Mouse (Mus musculus) lung, postnatal 10 days (tissue): Measurements from ENCODE around the gene Slc17a8.
A peak's percentile ranks its signal among the peaks of the same experiment; 100 is the strongest.
"Not testable (repeated sequence)": the region's sequence is repeated elsewhere in the genome, so short reads cannot be mapped to it uniquely, and the experiment has no call there.

Source experiments
- DNase-seq: peaks from one replicate; pipeline ENCODE4 v3.0.0; 2021

Slc17a8 gene

DNA sequence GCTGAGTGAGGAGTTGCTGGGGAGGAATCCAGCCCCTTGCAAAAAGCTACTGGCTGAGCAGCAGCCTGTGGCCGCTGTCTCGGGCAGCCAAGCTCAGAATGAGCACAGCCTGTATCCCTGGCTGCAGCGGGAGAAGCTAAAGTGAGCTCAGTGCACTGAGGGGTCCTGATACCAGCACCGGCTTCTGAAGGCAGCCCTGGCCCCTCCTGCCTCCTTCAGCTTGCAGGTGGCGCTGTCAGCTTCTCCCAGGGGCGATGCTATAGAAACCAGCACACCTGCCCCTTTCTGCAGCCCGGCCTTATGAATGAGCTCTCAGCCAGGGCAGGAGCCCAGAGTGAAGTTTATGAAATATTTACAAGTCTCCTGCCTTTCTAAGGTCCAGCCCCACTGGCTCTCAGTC, at the start of gene Slc17a8:
TSS of gene Slc17a8 (minus strand) at position 125 of the 400 bp plus-strand sequence.
- no peak for DNase-seq

DNA sequence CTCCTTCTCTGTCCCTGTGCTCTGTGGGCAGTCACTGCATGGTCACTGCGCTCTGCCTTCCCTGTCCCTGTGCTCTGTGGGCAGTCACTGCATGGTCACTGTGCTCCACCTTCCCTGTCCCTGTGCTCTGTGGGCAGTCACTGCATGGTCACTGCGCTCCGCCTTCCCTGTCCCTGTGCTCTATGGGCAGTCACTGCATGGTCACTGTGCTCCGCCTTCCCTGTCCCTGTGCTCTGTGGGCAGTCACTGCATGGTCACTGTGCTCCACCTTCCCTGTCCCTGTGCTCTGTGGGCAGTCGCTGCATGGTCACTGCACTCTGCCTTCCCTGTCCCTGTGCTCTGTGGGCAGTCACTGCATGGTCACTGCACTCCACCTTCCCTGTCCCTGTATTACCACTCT, 49.3 kb upstream of the Slc17a8 start:
- not testable (repeated sequence) for DNase-seq

DNA sequence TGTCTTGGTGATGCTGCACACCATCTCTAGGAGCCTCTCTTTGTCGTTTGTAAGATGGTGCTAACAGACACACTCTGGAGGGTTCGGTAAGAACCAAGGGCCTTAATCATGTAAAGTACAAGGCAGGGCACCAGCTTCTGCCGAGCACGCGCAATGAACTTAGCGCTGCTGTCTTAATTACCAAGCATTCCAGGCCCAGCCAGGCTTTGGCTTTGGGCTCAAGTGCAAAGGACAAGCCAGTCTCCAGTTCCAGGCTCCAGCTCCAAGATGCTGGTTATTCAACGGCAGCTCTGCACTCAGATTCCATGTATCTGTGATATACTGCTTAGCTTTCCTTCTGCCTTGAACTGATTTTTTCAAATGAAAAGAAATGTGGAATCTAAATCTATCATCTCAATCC, 46.5 kb upstream of the Slc17a8 start:
- DNase-seq: no peak

DNA sequence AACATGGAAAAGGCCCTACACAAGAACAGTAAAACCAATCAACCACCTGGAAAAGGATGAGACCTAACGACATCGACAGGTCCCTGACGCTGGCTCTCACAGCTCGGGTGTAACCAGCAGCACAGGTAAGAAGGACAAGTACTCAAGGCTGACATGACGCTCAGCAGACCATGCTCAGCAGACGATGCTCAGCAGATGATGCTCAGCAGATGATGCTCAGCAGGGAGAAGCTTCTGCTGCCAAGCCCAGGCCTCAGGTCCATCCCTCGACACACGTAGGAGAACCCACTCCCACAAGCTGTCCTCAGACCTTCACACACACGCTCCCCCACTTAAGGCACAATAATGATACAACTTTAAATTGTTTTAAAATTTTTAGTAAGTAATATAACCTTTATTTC, 44.6 kb upstream of the Slc17a8 start:
- no peak for DNase-seq

DNA sequence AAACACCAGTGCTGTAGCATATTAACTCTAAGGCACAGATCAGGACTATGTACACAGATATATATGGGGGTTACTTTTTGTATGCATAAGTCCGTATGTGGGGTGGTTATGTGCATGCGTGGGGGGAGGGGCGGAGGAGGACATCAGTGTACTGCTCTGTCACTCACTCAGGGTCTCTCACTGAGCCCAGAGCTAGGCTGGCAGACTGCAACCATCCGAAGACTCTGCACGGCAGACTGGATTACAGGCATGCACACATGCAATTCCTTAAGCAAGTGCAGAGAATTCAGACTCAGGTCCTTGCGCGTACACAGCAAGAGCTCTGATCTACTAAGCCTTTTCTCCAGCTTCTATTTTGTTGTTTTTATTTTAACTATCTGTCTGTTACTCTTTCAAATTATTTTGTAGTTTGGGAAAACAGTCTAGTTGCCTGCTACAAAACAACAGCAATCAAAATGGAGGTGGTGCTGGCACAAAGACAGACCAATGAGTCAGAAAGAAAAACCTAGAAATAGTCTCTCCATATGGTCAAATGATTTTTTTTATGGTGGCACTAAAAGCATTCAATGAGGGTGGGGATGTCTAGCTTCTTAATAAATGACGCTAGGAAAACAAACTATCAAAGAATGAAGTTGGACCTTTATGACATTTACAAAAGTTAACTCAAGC, 44.1 kb upstream of the Slc17a8 start:
- DNase-seq: no peak

DNA sequence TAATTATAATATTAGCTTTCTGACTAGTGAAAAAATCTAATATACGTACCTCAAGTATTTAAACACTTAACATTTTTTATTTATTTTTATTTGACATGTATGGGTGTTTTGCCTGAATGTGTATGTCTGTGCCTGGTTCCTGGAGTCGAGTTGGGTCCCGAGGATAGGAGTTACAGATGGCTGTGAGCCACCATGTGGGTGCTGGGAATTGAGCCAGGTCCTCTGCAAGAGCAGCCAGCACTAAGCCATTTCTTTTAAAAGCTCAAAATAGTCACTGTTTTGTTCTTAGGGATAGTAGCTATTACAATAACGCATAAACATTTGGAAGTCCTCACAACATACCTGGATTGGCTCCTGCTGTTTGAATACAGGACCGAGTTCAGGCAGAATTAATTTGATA, 35.3 kb upstream of the Slc17a8 start:
- DNase-seq: no peak

DNA sequence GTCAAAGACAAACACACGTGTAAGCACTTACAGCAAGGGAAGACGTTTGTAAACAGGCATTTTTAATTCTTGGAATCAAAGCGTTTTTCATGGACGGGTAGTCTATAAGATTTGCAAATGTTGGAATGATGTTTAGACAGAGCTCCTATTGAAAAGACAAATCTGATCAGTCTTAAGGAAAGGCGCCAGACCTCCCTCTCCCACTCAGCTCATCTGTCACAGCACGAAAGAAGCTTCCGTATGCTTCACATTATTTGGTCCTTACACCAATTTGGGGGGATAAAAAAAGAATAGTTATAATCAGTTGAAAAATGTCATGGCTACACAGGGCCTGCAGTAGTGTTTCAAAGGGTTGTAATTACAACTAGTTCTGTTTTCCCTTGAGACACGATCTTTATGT, 31.9 kb upstream of the Slc17a8 start:
- no peak for DNase-seq

DNA sequence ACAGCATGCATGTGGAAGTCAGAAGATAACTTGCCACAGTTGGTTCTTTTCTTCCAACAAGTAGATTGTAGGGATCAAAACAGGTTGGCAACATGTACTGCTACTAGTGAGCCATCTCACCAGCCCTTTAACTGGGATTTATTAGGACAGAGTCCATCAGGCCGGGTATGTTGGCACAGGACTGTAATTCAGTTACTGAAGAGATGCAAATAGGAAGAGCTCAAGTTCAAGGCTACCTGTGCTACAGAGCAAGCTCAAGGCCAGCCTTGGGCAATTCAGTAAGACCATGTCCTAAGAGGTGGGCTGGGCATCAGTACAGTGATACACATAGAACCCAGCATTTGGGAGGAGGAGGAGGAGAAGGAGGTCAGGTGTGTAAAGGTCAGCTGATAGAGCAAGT, 30.6 kb upstream of the Slc17a8 start:
- DNase-seq: no peak

DNA sequence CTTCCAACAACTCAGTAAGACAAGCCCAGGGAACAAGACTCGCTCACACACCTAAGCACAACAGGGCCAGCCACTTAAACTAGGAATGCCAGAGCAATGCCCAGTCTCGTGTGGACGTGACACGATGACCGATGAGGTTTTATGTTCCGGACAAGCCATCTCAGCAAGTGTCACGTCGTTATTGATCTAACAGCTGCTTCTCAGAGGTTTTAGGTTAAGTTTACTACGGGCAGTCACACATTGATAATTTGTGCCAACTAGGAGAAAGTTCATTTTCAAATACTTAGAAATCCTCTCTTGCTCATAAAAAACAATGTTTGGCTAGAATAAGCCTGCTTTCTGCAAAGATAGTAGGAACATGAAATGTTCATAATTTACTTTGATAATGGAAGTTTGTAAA, 25.9 kb upstream of the Slc17a8 start:
- no peak for DNase-seq

DNA sequence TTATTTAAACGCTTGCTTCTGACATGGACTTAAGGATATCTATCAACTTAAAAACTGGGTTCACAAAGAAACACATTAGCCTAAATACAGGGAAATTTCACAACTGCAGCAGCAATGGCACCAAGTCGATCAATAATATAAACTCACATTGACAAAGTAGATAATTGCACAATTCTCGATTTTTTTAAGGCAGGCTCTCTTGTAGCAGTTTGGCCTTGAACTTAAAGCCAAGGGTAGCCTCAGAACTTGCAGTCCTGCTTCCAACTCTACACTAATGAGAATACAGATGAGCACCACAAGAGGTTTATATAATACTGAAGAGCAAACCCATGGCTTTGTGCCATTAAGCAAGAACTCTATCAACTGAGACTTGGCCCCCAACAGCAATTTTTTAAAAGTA, 15.9 kb upstream of the Slc17a8 start:
- no peak for DNase-seq

DNA sequence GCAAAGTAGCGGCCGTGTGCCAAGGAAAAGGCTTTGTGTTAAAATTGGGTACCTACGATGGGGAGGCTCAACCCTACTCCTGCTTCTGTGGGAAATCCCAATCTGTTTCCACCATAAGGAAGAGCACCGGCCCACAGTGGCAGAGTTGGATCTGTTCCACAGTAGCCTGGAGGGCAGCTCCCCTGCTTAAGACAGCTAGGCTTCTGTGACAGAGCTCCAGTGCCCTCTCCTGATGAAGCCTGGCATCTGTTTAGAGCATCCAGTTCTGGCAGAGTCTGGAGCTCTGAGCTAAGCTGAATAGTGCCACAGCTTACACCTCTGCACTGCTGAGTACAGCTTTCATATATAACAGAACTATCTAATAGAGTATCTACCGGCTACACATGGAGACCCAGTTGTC, 14.0 kb upstream of the Slc17a8 start:
- no peak for DNase-seq

DNA sequence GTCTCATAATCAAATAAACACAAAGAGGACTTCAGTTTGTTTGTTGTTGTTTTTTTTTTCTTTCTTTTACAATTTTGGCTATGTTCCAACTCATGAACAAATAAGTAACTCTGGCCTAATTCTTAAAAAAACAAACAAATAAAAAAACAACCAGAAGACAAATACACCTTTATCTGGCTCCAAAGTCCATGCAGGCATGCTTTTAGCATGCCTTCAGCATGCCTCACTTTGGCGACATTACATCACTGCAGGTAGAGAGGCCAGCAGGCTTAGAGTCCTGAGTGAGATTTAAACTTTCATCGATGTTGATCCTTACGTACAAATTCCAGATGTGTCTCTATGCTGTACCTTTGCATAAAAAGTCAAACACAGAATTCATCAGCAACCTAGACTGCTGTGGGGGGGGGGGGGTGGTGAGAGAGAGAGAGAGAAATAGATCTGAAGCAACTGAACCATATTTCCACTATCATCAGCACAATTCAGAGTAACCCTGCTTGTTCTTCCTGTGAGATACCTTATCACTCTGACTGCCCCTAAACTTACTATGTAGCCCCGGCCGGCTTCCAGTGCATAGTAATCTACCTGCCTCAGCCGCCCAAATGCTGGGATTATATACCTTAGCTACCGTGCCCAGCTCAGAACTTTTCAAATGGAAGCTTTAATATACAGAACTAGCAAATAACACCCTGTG, 12.8 kb upstream of the Slc17a8 start:
- DNase-seq: no peak

DNA sequence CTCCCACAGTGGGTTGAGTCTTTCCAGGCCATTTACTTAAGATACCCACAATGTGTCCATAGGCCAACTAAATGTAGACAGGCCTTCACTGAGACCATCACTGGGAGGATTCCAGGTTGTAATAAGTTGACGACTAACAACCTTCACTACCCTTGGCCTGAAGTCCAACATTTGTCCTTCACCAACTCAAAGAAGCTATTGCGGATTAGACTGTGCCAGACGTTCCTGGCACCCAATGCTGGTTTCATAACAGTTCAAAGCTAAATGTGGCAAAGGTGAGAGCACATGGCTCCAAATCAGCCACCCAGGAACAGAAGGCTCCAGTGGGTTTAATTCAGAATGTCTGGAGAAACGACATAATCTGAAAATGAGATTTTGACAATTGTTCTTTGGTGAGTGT, 12.1 kb upstream of the Slc17a8 start:
- DNase-seq: no peak

DNA sequence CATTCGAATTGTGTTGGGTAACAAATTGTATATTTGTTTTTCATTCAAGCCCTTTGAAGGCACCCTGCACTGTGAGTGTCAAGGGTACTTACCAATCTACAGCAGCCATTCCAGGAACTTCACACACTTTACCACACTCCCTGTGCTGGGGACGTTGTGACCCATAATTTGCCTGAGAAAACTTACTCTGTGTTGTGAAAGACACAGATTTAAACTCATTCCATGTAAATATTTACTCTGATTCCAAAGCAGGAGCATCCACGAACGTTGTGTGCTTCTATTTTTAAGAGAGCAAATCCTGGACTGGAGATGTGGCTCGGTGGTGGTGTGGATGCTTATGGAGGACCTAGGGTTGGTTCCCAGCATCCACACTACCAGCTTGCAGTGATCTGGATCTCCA, 10.8 kb upstream of the Slc17a8 start:
- no peak for DNase-seq

DNA sequence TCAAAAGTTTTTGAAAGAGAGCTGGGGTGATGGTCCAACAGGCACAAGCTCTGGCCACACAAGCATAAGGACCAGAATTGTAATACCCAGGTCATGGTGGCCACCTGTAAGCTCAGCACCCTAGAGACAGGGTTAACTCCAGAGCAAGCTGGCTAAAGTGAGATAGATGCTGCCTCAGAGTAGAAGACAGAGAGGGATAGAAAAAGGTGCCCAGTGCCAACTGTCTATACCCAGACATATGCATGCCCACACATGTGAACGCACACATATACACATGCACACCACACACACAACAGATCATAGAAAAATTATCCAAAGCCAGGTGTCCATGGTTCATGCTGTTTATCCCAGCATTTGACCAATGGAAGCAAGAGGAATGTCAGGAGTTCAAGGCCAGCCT, 9.5 kb upstream of the Slc17a8 start:
- DNase-seq: no peak

DNA sequence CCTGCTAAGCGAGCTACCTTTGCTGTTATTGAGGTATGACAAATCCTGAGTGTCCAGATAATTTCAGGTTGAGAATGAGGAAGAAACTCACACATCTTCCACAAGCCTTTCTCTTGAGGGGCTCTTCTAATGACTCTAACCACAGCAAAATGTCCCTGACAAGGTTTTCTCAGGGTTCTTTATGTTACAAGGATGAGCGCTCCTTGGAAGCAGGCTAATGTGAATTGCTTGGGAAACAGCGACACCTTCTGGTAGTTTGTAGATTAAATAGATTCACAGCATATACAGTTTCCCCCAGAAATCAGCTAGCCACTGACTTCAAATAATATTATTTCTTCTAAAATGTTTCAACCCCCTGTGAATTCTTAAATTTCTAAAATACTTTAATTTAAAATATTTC, 9.0 kb upstream of the Slc17a8 start:
- peak; percentile 68 for DNase-seq

DNA sequence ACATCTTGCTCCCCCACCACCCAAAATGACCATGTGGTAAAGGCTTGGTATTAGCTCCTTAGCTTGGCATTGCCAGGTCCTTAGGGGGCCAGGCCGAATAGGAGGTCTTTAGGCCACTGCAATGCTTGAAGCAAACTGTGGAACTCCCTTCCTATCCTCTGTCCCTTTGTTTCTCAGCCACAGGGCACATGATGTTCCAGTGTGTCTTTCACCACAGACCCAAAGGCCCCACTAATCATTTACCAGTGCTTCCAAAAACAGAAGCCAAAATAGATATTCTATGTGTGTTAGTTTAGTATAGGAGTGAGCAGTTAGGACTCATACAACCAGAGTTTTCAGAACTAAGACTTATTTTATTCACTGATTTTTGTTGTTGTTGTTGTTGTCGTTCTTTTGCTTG, 5.7 kb upstream of the Slc17a8 start:
- DNase-seq: no peak

DNA sequence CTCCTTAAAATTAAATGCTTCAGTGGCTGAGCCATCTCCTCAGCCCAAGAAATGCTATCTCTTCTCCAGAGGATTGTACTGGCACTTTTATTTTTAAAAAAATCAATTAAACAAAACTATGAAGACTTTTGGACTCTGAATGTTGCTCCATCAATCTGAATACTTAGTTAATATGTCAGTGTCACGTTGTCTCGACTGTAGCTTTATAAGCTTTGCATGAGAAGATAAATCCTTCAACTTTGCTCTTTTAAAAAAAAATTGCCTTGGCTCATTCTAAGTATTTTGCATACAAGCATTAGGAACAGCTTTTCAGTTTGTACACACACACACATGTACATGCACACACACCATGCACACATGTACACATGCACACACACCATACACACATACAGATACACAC, 3.1 kb upstream of the Slc17a8 start:
- no peak for DNase-seq

DNA sequence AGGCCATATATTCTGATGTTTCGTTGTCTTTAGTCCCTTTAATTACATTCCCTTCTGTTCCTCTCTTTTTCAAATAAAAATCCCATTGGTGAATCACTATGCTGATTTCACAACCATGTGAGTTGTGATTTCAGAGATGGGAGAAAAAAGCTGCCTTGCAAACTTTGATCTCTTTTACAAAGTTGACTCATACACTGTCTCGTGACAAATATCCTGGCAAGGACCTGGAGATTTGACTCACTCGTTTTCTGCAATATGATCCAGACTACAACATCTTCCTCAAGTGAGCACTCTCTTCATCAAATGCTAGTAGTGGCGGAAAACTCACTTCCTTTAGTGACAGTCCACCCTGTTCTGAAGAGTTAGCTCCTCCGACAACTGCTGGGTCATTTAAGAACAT, 21.7 kb downstream of the Slc17a8 start:
- DNase-seq: peak; percentile 4

DNA sequence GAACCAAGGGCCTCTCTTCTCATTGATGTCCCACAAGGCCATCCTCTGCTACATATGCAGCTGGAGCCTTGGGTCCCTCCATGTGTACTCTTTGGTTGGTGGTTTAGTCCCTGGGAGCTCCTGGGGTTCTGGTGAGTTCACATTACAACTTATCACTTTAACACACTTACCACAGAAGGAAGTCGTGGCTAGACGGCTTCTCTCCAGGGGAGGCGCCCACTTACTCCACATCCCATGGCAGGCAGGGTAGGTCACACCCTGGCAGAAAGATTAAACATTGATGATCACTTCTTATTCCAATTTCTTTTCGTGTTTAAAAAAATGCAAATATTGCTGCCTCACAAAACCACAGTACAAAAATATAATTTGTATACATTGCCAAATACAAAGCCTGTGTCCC, 23.8 kb downstream of the Slc17a8 start:
- no peak for DNase-seq

DNA sequence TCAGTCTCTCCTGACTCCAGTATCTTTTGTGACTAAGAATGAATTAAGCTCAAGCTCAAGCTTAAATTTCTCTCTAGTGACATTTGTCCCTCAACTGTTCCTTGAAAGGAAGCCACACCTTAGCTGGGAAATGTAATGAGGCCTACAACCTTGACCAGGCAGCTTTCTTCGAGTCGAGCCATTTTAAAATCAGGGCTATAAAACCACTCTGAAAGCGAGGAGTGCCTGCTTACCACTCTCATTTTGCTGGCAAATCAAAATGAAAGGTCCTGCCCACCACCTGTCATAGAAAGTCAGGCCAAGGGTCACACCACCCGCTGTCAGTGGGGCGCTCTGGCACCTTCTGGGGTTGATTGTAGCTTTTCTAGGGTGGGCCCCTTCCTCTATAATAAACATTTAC, 25.1 kb downstream of the Slc17a8 start:
- DNase-seq: no peak

DNA sequence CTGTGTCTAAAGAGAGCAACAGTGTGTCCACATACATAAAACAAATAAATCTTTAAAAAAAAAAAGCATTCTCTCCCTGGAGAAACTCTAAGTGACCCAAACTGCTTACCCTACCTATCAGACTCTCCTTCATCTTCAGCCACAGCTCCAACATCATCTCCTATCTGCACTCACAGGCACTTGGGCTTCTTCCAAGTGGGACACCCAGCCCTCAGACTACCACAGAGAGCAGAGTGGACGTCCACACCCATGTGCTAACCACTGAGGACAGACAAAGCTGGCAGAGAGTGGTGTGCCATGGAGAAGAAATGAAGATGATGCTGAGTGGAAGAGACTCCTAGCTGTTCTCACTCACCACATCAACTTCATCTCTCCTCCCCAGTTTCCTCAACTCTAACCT, 25.5 kb downstream of the Slc17a8 start:
- DNase-seq: no peak

DNA sequence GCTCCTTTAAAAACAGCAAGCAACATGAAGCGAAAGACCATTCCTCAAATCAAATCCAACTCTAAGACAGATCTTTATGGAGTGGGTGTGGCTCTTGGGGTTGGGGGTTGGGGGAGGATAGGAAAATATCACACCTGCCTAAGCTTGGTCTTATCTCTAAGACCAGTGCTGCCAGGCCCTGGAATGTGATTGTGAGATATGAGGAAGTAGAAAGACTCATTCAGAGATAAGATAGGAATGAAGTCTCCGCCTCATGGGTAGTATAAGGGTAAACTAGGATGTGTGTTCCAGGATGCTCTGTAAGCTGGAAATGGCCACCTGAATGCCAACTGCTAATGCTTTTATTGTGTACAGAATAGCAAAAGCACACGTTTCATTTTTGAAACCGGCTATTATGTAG, 26.7 kb downstream of the Slc17a8 start:
- no peak for DNase-seq

DNA sequence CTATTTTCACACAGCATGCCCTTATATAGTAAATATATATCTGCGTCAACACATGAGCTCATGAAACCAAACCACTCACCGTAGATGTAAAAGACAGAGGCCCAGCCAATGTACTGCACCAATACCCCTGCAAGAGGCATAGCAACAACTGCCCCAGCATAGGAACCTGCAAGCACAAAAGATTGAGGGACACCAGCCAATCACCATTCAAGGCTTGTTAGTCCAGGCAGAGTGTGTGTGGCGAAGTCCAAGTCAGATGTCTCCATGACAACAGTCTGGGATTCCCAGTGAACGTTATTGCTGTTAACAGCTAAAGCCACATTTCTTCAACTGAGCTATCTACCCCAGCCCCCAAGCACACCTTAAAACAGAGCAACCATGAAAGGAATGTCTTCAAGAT, 28.3 kb downstream of the Slc17a8 start:
- no peak for DNase-seq

DNA sequence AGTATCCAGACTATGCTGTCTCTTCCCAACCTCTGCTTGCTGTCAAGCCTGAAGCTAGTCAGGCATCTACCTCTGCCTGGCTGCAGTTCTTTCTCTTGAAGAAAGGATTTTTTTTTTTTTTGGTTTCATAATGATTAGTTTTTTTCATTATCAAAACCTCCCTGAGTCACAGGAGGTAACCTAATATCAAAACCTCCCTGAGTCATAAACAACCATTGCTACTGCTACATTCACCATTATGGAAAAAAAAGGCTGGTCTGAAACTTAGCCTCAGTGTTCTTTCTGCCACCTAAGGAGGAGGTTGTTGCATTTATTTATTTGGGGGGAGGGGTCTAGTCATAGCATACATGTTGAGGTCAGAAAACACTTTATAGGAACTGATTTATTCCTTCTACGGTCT, 31.2 kb downstream of the Slc17a8 start:
- no peak for DNase-seq
